Mouse (Mus musculus): ENCODE results near the gene Fbxo9.
A peak's percentile ranks its signal among the peaks of the same experiment; 100 is the strongest.
"Not testable (repeated sequence)": the region's sequence is repeated elsewhere in the genome, so short reads cannot be mapped to it uniquely, and the experiment has no call there.

The Fbxo9 gene

GRCm38 (mm10) chr9:78107912-78108795, 711 bp downstream of the Fbxo9 start:
- peak; percentile 94 for DNase-seq (ENCODE audit: low read depth, low spot score)

DNA sequence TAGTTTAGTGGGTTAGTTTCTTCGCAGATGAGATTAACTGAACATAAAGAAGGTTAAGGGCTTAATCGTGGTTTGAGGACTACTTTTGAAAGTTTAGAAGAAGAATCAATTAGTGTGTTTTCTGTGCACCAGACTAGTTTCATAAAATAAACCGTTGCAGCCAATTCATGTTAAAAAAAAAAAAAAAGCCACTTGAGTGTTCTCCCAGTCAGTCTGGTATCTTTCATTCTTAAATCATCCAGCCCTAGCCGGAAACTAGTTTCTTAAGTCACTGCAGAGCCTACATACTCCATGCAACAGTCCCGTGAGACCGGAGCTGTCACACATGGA, 1.3 kb downstream of the Fbxo9 start:
- DNase-seq (ENCODE audit: low read depth, low spot score), result no peak

DNA sequence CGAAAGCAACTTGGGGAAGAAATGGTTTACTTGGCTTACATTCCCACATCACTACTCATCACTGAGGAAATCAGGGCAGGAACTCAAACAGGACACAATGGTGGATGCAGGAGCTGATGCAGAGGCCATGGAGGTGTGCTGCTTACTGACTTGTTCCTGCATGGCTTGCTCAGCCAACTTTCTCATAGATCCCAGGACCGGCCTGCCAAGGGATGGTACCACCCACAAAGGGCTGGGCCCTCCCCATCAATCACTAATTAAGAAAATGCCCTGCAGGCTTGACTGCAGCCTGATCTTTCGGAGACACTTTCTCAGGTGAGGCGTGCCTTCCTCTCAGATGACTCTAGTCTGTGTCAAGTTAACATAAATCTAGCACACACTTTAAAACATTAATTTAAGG, 2.0 kb downstream of the Fbxo9 start:
- no peak for DNase-seq (ENCODE audit: low read depth, low spot score)

DNA sequence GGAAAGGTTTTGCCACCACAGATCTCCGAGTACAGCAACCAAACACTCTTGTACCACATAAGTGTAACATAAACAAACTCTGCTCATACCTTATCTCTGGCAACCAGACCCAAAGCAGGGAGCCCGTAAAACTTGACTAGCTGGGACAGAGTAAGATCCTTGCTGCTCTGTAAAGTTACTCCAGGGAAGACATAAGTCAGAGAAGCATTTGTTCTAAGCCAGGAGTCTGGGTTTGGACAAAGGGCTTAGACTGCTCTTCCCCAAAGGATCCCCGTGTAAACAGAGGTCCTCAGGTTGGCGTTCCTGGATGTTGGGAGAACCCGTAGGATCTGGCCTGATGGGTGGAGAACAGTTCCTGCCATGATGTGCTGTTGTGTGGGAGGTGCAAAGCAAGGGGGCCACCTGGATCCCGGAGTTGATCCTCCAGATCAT, 3.3 kb downstream of the Fbxo9 start:
- no peak for DNase-seq (ENCODE audit: low read depth, low spot score)

- DNase-seq (ENCODE audit: low read depth, low spot score), result no peak
Observed at GRCm38 (mm10) chr9:78104973-78105372, 3.9 kb downstream of the Fbxo9 start.

DNA sequence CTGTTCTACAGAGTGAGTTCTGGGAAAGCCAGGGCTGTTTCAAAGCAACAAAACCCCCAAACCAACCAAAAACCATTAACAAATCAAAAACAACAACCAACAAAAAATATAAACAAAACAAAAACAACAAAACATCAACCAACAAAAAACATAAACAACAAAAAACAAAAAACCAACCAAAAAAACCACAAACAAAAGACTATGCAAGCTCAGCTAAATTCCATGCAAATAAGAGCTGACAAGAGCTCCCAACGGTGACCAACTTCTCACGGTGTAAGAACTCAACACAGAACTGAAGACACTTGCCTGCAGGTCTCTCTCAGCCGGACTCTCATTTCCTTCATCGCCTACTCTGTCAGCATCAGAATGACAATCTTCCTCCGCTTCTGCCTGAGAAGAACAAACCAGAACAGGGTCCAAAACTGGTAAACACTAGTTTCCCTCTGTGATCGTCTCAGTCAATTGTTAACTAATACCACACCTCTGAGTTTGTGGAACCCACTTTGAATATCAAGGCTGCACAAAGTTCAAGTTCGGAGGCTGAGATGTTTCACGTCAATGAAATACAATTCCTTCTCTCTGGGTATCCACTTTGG, 4.8 kb downstream of the Fbxo9 start:
- no peak for DNase-seq (ENCODE audit: low read depth, low spot score)

GRCm38 (mm10) chr9:78101431-78101830, 7.4 kb downstream of the Fbxo9 start:
- DNase-seq (ENCODE audit: low read depth, low spot score), result no peak

- DNase-seq (ENCODE audit: low read depth, low spot score), result no peak
Observed at GRCm38 (mm10) chr9:78100956-78101355, 7.9 kb downstream of the Fbxo9 start.

- no peak for DNase-seq (ENCODE audit: low read depth, low spot score)
Observed at GRCm38 (mm10) chr9:78096376-78096775, 12.5 kb downstream of the Fbxo9 start.

- no peak for DNase-seq (ENCODE audit: low read depth, low spot score)
Observed at GRCm38 (mm10) chr9:78095686-78096085, 13.2 kb downstream of the Fbxo9 start.

GRCm38 (mm10) chr9:78090596-78090995, 18.3 kb downstream of the Fbxo9 start:
- DNase-seq (ENCODE audit: low read depth, low spot score), result no peak

DNA sequence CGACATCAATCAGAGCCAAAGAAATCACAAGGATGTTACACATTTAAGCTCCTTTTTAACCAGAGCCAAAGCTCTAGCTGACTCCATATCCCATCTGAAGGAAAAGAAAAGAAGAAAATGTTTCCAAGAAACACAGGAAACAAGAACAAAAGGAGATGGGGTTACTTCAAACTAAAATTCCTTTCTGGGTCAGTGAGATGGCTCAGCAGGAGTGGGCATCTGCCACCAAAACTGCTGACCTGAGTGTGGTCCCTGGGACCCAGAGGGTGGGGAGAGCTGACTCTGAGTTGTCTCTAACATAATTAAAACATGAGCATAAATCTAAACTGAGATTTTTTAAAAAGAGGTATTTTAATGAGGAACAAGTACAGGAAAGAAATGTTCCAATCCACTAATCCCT, 19.0 kb downstream of the Fbxo9 start:
- DNase-seq (ENCODE audit: low read depth, low spot score), result peak; percentile 20

- DNase-seq (ENCODE audit: low read depth, low spot score), result peak; percentile 20
Observed at GRCm38 (mm10) chr9:78088971-78089370, 19.9 kb downstream of the Fbxo9 start.

DNA sequence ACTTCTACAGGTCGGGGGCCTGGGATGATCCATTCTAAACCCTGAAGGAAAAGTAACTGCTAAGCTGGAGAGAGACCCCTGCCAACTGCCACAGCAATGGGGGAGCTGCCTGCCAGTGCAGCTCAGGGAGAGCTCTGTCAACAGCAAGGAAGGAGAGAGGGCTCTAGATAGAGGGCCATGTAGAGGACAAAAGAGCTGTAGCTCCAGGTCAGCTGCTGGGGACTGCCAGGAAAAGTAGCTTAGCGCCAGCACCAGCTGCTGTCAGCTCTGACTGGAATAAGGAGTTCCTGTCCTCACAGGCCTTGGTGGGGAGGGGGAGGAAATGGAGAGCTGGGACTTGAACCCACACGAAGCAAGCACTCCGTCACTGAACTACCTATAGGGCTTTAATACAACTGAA, 20.3 kb downstream of the Fbxo9 start:
- peak; percentile 20 for DNase-seq (ENCODE audit: low read depth, low spot score)

- DNase-seq (ENCODE audit: low read depth, low spot score), result no peak
Observed at GRCm38 (mm10) chr9:78087751-78088150, 21.1 kb downstream of the Fbxo9 start.

DNA sequence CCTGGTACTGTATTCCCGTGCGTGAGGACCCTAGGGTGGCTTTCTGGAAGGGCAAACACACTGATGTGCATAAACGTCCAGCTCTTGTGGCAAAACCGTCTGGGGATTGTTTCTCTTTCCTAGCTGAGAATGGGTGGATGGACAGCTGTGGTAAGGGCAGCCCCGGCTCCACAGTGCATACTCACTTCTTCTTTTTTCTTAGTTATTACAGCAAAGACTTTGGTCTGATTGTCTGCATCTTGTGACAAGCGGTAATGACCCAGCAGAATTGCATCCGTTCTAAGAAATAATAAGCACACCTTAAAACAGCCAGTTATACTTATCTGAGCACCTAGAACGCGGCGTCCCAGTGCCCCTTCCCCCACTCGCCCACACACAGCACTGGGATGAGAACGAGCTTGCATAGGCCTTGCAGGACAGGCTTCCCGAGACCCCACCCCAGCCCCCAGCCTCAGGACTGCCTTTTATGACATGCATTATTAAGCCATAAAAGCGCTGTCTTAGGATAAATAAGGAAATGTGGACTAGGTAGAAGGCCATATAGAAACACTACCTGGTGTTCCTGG, 23.1 kb downstream of the Fbxo9 start:
- no peak for DNase-seq (ENCODE audit: low read depth, low spot score)

GRCm38 (mm10) chr9:78084341-78084740, 24.5 kb downstream of the Fbxo9 start:
- no peak for DNase-seq (ENCODE audit: low read depth, low spot score)

DNA sequence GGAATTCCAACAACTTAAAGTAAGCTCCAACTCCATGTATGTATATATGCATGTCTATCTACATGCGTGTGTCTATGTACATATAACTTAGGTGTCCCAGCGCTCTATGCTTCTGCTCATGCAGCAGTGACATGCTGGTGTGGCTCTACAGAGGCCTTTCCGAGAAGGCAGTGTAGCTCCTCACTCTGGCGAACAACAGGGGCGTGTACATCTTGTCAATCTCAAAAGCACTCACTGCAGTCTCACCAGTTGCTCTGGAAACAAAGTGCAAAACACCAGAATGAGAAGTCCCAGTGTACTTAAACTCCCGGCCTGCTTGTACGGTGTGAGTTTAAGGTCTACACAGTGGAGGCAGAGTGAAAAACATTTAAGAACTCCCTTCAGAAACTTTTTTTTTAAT, 27.0 kb downstream of the Fbxo9 start:
- no peak for DNase-seq (ENCODE audit: low read depth, low spot score)

DNA sequence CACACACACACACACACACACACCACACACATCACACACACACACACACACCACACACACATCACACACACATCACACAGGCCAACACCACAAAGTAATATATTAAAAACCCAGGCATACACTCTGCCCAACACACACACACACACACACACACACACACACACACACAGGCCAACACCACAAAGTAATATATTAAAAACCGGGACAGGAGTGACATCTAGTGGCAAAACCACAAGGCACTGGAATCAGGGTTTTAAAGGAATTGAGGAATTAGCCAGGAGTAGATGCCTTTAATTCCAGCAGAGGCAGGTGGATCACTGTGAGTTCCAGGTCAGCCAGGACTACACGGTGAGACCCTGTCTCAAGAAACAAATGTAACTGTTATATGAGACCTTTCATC, 30.6 kb downstream of the Fbxo9 start:
- peak; percentile 43 for DNase-seq (ENCODE audit: low read depth, low spot score)

- DNase-seq (ENCODE audit: low read depth, low spot score), result no peak
Observed at GRCm38 (mm10) chr9:78075256-78075655, 33.6 kb downstream of the Fbxo9 start.

DNA sequence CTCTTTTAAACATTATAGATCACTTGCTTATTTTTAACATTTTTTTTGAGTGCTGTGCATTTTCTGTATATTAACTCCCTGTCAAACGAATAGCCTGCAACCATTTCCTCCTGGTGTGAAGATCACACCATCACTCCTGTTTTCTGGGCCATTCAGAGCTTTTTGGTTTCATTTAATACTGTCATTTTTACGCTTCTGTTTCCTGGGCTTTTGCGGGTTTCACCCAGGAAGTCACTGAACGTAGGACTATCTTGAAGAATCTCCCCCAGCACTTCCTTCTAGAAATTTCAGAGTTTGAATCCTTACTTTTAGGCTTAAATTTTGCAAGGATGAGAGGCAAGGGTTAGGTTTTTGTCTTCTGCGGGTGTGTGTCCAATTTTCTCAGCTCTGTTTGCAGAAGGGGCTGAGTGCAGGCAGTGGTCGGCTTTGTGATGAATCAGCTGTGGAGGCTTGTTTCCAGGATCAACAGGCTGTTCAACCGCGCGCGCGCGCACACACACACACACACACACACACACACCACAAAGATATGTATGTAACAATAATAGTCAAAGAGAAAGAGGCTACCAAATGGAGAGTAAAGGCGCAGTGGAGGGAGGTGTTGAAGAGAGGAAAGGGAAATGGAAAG, 35.0 kb downstream of the Fbxo9 start:
- DNase-seq (ENCODE audit: low read depth, low spot score), result no peak

DNA sequence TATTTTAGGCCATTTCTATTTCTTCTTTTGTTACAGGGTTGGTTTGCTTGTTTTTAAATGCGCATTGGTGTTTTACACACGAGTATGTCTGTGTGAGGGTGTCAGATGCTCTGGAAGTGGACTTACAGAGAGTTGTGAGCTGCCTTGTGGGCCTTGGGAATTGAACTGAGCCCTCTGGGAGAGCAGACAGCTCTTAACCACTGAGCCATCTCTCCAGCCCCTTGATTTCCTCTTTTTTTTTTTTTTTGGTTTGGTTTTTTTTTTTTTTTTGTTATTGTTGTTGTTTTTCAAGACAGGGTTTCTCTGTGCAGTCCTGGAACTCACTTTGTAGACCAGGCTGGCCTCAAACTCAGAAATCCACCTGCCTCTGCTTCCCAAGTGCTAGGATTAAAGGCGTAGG, 35.6 kb downstream of the Fbxo9 start:
- not testable (repeated sequence) for DNase-seq (ENCODE audit: low read depth, low spot score)

GRCm38 (mm10) chr9:78071626-78072025, 37.2 kb downstream of the Fbxo9 start:
- DNase-seq (ENCODE audit: low read depth, low spot score), result no peak

All from brain, adult 2 months (tissue).